Mouse (Mus musculus) urinary bladder, postnatal 14 days (tissue): ENCODE results near the gene Cass4.

Source experiments
- DNase-seq: peaks from one replicate; pipeline ENCODE4 v3.0.0; 2021; ENCODE audit warnings: low spot score

The Cass4 gene

GRCm38 (mm10) chr2:172393391-172394051 is at the start of gene Cass4:
Gene Cass4, plus strand, starts transcription at chr2:172393794.
- no peak for DNase-seq

- no peak for DNase-seq
These were observed 48.9 kb upstream of the Cass4 start for GRCm38 (mm10) chr2:172344669-172345068.

GRCm38 (mm10) chr2:172345258-172345738 is 48.3 kb upstream of the Cass4 start, which contains the start of gene Fam210b:
Gene Fam210b, plus strand, starts transcription at chr2:172345565.
- peak; percentile 96 for DNase-seq

- peak; percentile 58 for DNase-seq
These were observed 47.3 kb upstream of the Cass4 start for GRCm38 (mm10) chr2:172346034-172346929.

GRCm38 (mm10) chr2:172346933-172347611 is 46.5 kb upstream of the Cass4 start:
- no peak for DNase-seq

- no peak for DNase-seq
These were observed 45.2 kb upstream of the Cass4 start for GRCm38 (mm10) chr2:172348297-172348950.

- no peak for DNase-seq
These were observed 43.8 kb upstream of the Cass4 start for GRCm38 (mm10) chr2:172349776-172350175.

- no peak for DNase-seq
These were observed 42.8 kb upstream of the Cass4 start for GRCm38 (mm10) chr2:172350773-172351172.

- no peak for DNase-seq
These were observed 40.4 kb upstream of the Cass4 start for GRCm38 (mm10) chr2:172353218-172353617.

GRCm38 (mm10) chr2:172354761-172355160 is 38.8 kb upstream of the Cass4 start:
- no peak for DNase-seq

- DNase-seq = no peak
These were observed 37.8 kb upstream of the Cass4 start for GRCm38 (mm10) chr2:172355833-172356232.

GRCm38 (mm10) chr2:172363176-172363575 is 30.4 kb upstream of the Cass4 start:
- DNase-seq = no peak

GRCm38 (mm10) chr2:172370411-172371223 is 23.0 kb upstream of the Cass4 start, which contains the start of the genes Aurka and Cstf1:
Gene Aurka, minus strand, starts transcription at chr2:172370535.
Gene Cstf1, plus strand, starts transcription at chr2:172370681.
- DNase-seq = peak; percentile 95

GRCm38 (mm10) chr2:172371258-172371657 is 22.3 kb upstream of the Cass4 start:
- no peak for DNase-seq

- no peak for DNase-seq
These were observed 17.0 kb upstream of the Cass4 start for GRCm38 (mm10) chr2:172376551-172376950.

GRCm38 (mm10) chr2:172376999-172377515 is 16.5 kb upstream of the Cass4 start:
- no peak for DNase-seq

GRCm38 (mm10) chr2:172378332-172378731 is 15.3 kb upstream of the Cass4 start:
- peak; percentile 42 for DNase-seq

GRCm38 (mm10) chr2:172380513-172380912 is 13.1 kb upstream of the Cass4 start:
- DNase-seq = no peak

- DNase-seq = no peak
These were observed 12.3 kb upstream of the Cass4 start for GRCm38 (mm10) chr2:172381341-172381740.

GRCm38 (mm10) chr2:172381898-172382297 is 11.7 kb upstream of the Cass4 start:
- no peak for DNase-seq

- DNase-seq = no peak
These were observed 8.9 kb upstream of the Cass4 start for GRCm38 (mm10) chr2:172384715-172385114.
